Mouse (Mus musculus) hindbrain, embryonic 15.5 days (tissue): ENCODE results near the gene Rasgef1b. TPM values are rescaled to one million over a fixed set of nuclear protein-coding genes. Genes with fewer than 3 reads are reported as not detected.

ENCODE experiments used
- ATAC-seq: fragments of 200-750 bp; cut with Nextera tagmentation; 2 replicates; pipeline ENCODE4 v1.8.0; 2017; ENCODE audit warnings: low read depth, moderate number of reproducible peaks, moderate TSS enrichment; ENCODE audit not compliant: low FRiP score
- H3K27ac ChIP-seq: fragments of 300-500 bp; sonication (generic); replicated peaks from 2 replicates; pipeline ENCODE4 v1.5.1; 2015; ENCODE audit warnings: mild to moderate bottlenecking, inconsistent platforms
- H3K27me3 ChIP-seq: fragments of 300-500 bp; sonication (generic); 2 replicates; pipeline ENCODE4 v1.6.1; 2015; ENCODE audit warnings: control low read depth, inconsistent platforms
- H3K36me3 ChIP-seq: fragments of 300-500 bp; sonication (generic); 2 replicates; pipeline ENCODE4 v1.6.1; 2015; ENCODE audit warnings: control low read depth, inconsistent platforms
- H3K4me1 ChIP-seq: fragments of 300-500 bp; sonication (generic); replicated peaks from 2 replicates; pipeline ENCODE4 v1.6.1; 2015; ENCODE audit warnings: control low read depth, inconsistent platforms
- H3K4me2 ChIP-seq: fragments of 300-500 bp; sonication (generic); 2 replicates; pipeline ENCODE4 v1.6.1; 2015; ENCODE audit warnings: moderate library complexity, mild to moderate bottlenecking, inconsistent platforms
- H3K4me3 ChIP-seq: fragments of 300-500 bp; sonication (generic); 2 replicates; pipeline ENCODE4 v1.5.1; 2015; ENCODE audit warnings: mild to moderate bottlenecking, inconsistent platforms
- H3K9ac ChIP-seq: fragments of 300-500 bp; sonication (generic); 2 replicates; pipeline ENCODE4 v1.6.1; 2015; ENCODE audit warnings: inconsistent platforms
- H3K9me3 ChIP-seq: fragments of 300-500 bp; sonication (generic); 2 replicates; pipeline ENCODE4 v1.6.1; 2016; ENCODE audit warnings: control low read depth, inconsistent platforms
- WGBS: fragments of 180-500 bp; shearing (Covaris S2); methylation state at CpG from one replicate; pipeline ENCODE4 v1.1.7; 2015; 5-methylcytosine and 5-hydroxymethylcytosine counted together
- polyA plus RNA-seq: library from polyadenylated mRNA; unstranded; fragments of >200 nt; fragmentation: Nextera tagmentation; extraction: Ambion mirVana; gene quantifications from 2 replicates; pipeline ENCODE4 v1.2.1, GENCODE M21; 2015

Rasgef1b gene
- 54.2 and 56.7 TPM in 2 replicates for polyA plus RNA-seq

DNA sequence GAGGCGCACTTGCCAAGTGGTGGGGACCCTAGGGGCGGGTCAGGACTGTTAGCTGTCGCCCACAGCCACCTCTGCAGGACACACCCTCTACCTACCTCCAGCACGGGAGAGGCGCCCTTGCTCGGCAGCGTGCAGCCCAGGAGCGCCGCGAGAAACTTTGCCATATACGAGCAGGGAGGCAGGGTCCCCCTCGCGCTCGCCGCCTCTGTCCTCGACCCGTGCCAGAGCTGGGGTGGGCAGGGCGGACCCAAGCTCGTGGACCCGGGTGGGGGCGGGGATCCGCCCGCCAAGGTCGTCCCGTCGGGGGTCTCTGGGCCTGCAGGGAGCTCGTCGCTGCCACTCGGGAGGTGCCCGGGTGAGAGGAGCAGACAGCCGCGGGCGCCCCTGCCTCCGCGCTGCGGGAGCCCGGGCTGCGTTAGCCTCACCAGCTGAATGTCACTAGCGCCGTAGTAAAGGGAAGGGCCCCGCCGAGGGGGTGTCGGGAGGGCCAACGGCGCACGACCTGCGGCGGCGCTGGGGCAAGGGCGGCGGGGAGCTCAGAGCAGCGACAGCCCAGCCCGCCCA, at the start of gene Rasgef1b:
TSS of gene Rasgef1b (minus strand) at position 417 of the 564 bp plus-strand sequence.
- peak; percentile 90 for ATAC-seq
- Histone ChIP-seq H3K4me2 (peak within 1 kb of the TSS; percentile 98), H3K4me1 (peaks cover 32% of the 10 kb centered on the region), H3K27me3 (peaks cover 7% of the 10 kb centered on the region; the same call in 1 of the 2 replicates), H3K27ac (peak within 1 kb of the TSS; percentile 91), H3K9ac (peak within 1 kb of the TSS; percentile 88), H3K9me3 (no peaks in the 10 kb centered on the region), H3K4me3 (peak within 1 kb of the TSS; percentile 69), H3K36me3 (no peaks in the 10 kb centered on the region)
- 0% methylated on average over 39 of the region's 53 CpGs for WGBS

- no peak overlapping the region for H3K4me2 ChIP-seq
- no peak overlapping the region for H3K9ac ChIP-seq
- H3K36me3 ChIP-seq: no peaks in the 10 kb centered on the region
- H3K27ac ChIP-seq: peak overlapping the region; percentile 34; the same call in 1 of the 2 replicates
- ATAC-seq: peak; percentile 74; the same call in 1 of the 2 replicates
- 64% methylated on average over 16 of the region's 16 CpGs for WGBS
- no peak overlapping the region for H3K4me3 ChIP-seq
- H3K27me3 ChIP-seq: no peaks in the 10 kb centered on the region
- peaks cover 7% of the 10 kb centered on the region for H3K4me1 ChIP-seq
- H3K9me3 ChIP-seq: no peaks in the 10 kb centered on the region
These were observed 46.5 kb upstream of the Rasgef1b start for GRCm38 (mm10) chr5:99775342-99775741.

DNA sequence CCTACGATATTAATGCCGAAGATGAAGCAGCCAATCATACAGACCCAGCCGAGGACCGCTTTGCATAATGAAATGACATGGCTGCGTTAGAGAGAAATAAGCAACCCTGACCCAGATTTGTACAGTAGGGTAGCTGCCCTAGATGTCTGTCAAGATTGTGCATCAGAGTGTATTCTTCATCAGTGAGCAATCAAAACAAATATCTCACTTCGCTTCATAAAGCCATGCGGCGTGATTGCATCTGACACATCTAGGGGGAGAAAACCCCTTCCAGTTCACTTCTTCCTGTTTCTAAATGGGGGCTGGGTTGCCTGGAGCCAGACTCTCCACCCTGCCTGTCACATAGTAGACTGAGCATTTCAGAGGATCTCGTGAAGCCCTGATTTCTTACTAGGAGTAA, 44.4 kb upstream of the Rasgef1b start:
- no peaks in the 10 kb centered on the region for H3K27me3 ChIP-seq
- H3K9ac ChIP-seq: no peak overlapping the region
- peaks cover 7% of the 10 kb centered on the region for H3K4me1 ChIP-seq
- no peaks in the 10 kb centered on the region for H3K9me3 ChIP-seq
- no peaks in the 10 kb centered on the region for H3K36me3 ChIP-seq
- WGBS: 50% methylated on average over 9 of the region's 9 CpGs
- H3K27ac ChIP-seq: peak overlapping the region; percentile 12; the same call in 1 of the 2 replicates
- 0 out of 2 replicates have a peak overlapping the region, but pooled peaks have one; percentile 3 for H3K4me2 ChIP-seq
- no peak overlapping the region for H3K4me3 ChIP-seq
- ATAC-seq: peak; percentile 45; the same call in 1 of the 2 replicates

DNA sequence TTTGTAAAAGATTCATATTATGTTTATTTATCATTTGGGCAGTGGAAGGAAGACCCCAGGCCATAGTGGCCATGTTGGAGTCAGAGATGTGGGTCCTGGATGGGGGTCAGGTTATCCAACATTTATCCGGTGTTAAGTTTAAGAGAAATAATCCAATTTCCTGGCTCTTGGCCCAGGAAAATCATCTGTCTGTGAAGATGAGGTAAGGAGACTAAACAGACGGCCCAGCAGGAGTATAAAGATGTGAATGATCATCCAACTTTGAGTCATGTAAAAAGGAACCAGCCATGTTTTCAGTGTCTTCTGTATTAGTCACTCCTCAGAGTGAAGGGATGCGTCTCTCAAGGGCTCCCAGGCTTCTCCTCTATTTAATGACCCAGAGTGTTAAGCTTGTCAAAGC, 35.4 kb upstream of the Rasgef1b start:
- no peaks in the 10 kb centered on the region for H3K36me3 ChIP-seq
- no peaks in the 10 kb centered on the region for H3K9me3 ChIP-seq
- no peak for ATAC-seq
- WGBS: 77% methylated on average over 3 of the region's 3 CpGs
- no peak overlapping the region for H3K27ac ChIP-seq
- no peak overlapping the region for H3K4me3 ChIP-seq
- no peaks in the 10 kb centered on the region for H3K27me3 ChIP-seq
- 0 out of 2 replicates have a peak, but pooled peaks cover 4% of the 10 kb centered on the region for H3K4me1 ChIP-seq
- H3K4me2 ChIP-seq: no peak overlapping the region
- H3K9ac ChIP-seq: no peak overlapping the region

DNA sequence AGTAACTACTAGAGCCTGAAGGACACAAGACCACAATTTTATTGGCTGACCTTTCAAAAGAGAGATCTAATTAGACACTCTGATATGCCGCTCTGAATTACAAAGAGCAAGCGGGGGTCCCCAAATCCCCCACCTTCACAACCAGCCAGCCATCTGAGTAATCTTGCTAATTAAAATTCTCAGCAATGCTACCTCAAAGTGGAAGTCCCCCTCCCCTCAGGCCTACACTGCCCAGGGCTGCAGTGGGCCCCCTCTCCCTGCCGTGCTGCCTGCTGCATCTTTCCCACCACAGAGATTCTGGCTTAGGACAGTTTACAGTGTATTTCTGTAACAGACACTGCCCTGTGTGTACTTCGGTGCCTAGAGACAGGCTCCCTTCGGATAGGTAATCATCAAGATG, 30.0 kb upstream of the Rasgef1b start:
- H3K4me3 ChIP-seq: no peak overlapping the region
- no peak overlapping the region for H3K4me2 ChIP-seq
- no peaks in the 10 kb centered on the region for H3K9me3 ChIP-seq
- H3K4me1 ChIP-seq: peaks cover 10% of the 10 kb centered on the region
- H3K36me3 ChIP-seq: no peaks in the 10 kb centered on the region
- ATAC-seq: no peak
- H3K27ac ChIP-seq: no peak overlapping the region
- no peak overlapping the region for H3K9ac ChIP-seq
- 41% methylated on average over 5 of the region's 5 CpGs for WGBS
- H3K27me3 ChIP-seq: no peaks in the 10 kb centered on the region

GRCm38 (mm10) chr5:99753843-99754242, 25.0 kb upstream of the Rasgef1b start:
- no peaks in the 10 kb centered on the region for H3K27me3 ChIP-seq
- 69% methylated on average over 12 of the region's 12 CpGs for WGBS
- no peak overlapping the region for H3K4me3 ChIP-seq
- peaks cover 12% of the 10 kb centered on the region for H3K4me1 ChIP-seq
- no peaks in the 10 kb centered on the region for H3K9me3 ChIP-seq
- H3K27ac ChIP-seq: peak overlapping the region; percentile 68
- peak; percentile 48; the same call in 1 of the 2 replicates for ATAC-seq
- peak overlapping the region; percentile 36 for H3K4me2 ChIP-seq
- no peaks in the 10 kb centered on the region for H3K36me3 ChIP-seq
- H3K9ac ChIP-seq: no peak overlapping the region

DNA sequence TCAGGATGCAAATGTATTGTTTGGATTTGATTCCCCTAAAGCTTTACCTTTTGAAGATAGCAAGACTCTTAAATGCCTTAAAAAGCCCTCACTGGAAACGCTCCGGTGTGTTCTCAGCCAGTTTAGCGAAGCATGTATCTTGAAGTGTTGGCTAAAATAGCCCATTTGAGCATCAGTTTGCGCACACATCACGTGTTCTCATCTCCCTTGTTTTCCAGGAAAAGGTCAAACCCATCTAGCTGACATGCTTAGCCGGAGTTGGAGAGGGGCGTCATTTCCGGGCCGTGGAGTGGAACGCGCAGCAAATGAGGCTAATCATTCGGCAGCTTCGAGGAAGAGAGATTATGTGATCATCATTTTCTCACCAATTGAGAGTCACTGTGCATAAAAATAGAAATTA, 24.5 kb upstream of the Rasgef1b start:
- ATAC-seq: 0 out of 2 replicates have a peak, but pooled peaks have one; percentile 3
- WGBS: 49% methylated on average over 13 of the region's 13 CpGs
- no peaks in the 10 kb centered on the region for H3K27me3 ChIP-seq
- peaks cover 10% of the 10 kb centered on the region for H3K4me1 ChIP-seq
- H3K27ac ChIP-seq: peak overlapping the region; percentile 68
- H3K9ac ChIP-seq: no peak overlapping the region; the same call in 1 of the 2 replicates
- no peaks in the 10 kb centered on the region for H3K36me3 ChIP-seq
- no peaks in the 10 kb centered on the region for H3K9me3 ChIP-seq
- H3K4me2 ChIP-seq: peak overlapping the region; percentile 36
- no peak overlapping the region for H3K4me3 ChIP-seq

GRCm38 (mm10) chr5:99752670-99753231, 23.9 kb upstream of the Rasgef1b start:
- H3K27ac ChIP-seq: peak overlapping the region; percentile 68; the same call in 1 of the 2 replicates
- no peak overlapping the region for H3K4me3 ChIP-seq
- H3K4me2 ChIP-seq: peak overlapping the region; percentile 36; the same call in 1 of the 2 replicates
- no peaks in the 10 kb centered on the region for H3K9me3 ChIP-seq
- WGBS: 60% methylated on average over 5 of the region's 5 CpGs
- ATAC-seq: no peak
- H3K4me1 ChIP-seq: peaks cover 10% of the 10 kb centered on the region
- H3K9ac ChIP-seq: no peak overlapping the region
- no peaks in the 10 kb centered on the region for H3K27me3 ChIP-seq
- no peaks in the 10 kb centered on the region for H3K36me3 ChIP-seq

DNA sequence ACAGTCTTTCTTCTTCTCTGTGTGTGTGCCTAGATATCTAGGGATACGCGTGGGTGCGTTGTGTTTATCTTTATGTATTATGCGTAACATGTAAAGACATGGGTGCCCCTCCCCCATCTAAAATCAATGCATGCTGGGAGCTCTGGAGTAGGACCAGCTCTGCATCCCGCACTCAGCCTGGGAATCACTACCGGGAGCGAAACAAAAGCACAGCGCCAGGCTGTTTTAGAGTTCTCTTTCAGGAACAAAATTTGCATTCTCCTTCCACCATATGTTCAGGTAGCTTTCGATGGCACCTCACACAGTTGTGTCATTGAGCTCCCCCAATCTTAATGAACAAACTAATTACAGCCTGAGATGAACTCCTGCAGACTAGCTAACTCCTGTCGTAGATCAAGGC, 19.6 kb upstream of the Rasgef1b start:
- Histone ChIP-seq H3K4me1 (peaks cover 15% of the 10 kb centered on the region), H3K36me3 (no peaks in the 10 kb centered on the region), H3K9me3 (no peaks in the 10 kb centered on the region), H3K4me2 (no peak overlapping the region), H3K27ac (no peak overlapping the region), H3K9ac (no peak overlapping the region), H3K4me3 (no peak overlapping the region), H3K27me3 (no peaks in the 10 kb centered on the region)
- ATAC-seq: no peak
- WGBS: 50% methylated on average over 10 of the region's 10 CpGs

GRCm38 (mm10) chr5:99746087-99746486, 17.2 kb upstream of the Rasgef1b start:
- Histone ChIP-seq H3K4me2 (no peak overlapping the region), H3K36me3 (no peaks in the 10 kb centered on the region), H3K27me3 (no peaks in the 10 kb centered on the region), H3K9ac (no peak overlapping the region), H3K27ac (no peak overlapping the region), H3K4me1 (peaks cover 11% of the 10 kb centered on the region; the same call in 1 of the 2 replicates), H3K9me3 (no peaks in the 10 kb centered on the region), H3K4me3 (no peak overlapping the region)
- ATAC-seq: no peak
- WGBS: 48% methylated on average over 7 of the region's 7 CpGs

DNA sequence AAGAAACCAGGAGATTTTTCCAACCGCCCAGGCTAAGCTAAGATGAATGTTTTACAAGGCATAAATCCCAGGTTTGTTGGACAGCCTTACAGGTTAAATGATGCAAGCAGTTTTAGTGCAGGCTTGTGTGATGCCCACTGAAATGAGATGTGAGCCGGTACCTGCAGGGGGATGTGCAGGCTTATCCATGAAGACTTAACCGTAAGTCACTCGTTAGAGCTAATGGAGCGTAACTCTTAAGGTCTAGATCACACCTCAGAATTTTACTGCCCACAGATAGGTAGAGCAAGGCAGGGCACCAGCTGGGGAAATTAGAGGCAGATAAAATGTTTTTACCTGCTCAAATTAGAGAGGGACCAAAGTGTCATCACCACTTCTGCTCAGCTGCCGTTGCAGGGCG, 14.0 kb upstream of the Rasgef1b start:
- Histone ChIP-seq H3K4me2 (no peak overlapping the region), H3K4me3 (no peak overlapping the region), H3K36me3 (no peaks in the 10 kb centered on the region), H3K9me3 (no peaks in the 10 kb centered on the region), H3K4me1 (peaks cover 17% of the 10 kb centered on the region), H3K27ac (no peak overlapping the region), H3K9ac (no peak overlapping the region), H3K27me3 (no peaks in the 10 kb centered on the region)
- no peak for ATAC-seq
- 72% methylated on average over 7 of the region's 7 CpGs for WGBS

GRCm38 (mm10) chr5:99742056-99742455, 13.2 kb upstream of the Rasgef1b start:
- H3K27me3 ChIP-seq: no peaks in the 10 kb centered on the region
- ATAC-seq: no peak
- H3K4me1 ChIP-seq: peaks cover 18% of the 10 kb centered on the region
- no peak overlapping the region for H3K9ac ChIP-seq
- no peak overlapping the region for H3K4me3 ChIP-seq
- no peak overlapping the region for H3K27ac ChIP-seq
- 23% methylated on average over 8 of the region's 8 CpGs for WGBS
- H3K4me2 ChIP-seq: no peak overlapping the region
- no peaks in the 10 kb centered on the region for H3K9me3 ChIP-seq
- H3K36me3 ChIP-seq: no peaks in the 10 kb centered on the region
